Mouse (Mus musculus): ENCODE data around the gene Gm21973.

Gm21973 gene

GRCm38 (mm10) chr15:10325080-10325479 is at the start of gene Gm21973:
Gene Gm21973 (plus strand): TSS chr15:10325380.
- no peak for DNase-seq (ENCODE audit: low spot score)

DNA sequence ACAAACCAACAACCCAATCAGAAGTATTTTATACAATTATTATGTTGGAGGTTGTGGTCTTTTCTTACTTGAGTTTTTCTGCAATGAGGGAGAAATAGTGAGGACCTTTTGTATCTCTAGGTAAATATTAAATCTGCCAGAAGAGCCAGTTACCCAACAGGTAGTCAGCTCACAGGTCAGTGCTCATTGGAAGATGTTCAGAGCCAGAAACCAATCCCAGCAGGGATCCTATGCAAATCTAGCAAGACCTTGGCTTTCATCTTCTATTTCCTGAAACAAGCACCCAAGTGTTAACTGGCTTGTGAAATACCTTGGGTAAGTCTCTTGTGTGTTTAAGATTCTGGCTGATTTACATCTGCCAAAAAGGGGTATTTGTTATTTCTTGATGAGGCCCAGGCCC is 48.8 kb upstream of the Gm21973 start:
- DNase-seq (ENCODE audit: low spot score), result no peak

GRCm38 (mm10) chr15:10277461-10277860 is 47.7 kb upstream of the Gm21973 start:
- no peak for DNase-seq (ENCODE audit: low spot score)

- DNase-seq (ENCODE audit: low spot score), result no peak
Observed at GRCm38 (mm10) chr15:10281546-10281945, 43.6 kb upstream of the Gm21973 start.

- no peak for DNase-seq (ENCODE audit: low spot score)
Observed at GRCm38 (mm10) chr15:10283661-10284060, 41.5 kb upstream of the Gm21973 start.

DNA sequence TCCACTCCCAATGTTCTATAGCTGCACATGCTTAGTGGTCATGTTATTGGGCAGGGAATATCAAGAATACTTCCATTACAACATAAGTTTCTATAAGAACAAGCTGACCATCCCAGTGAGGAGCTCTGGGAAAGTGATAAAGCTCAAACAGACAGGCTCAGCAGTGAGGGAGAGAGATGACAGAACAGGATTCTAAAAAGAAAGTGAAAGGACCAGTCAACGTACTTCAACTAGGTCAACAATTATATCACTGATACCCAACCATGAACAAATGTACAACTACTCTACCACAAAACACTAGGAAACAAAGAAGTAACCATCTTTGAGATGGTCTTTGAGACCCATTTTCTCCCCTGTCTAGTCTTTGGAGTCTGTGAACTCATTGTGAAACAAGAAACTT is 28.6 kb upstream of the Gm21973 start:
- DNase-seq (ENCODE audit: low spot score), result no peak

GRCm38 (mm10) chr15:10298058-10298457 is 27.1 kb upstream of the Gm21973 start:
- DNase-seq (ENCODE audit: low spot score), result no peak

GRCm38 (mm10) chr15:10299467-10299866 is 25.7 kb upstream of the Gm21973 start:
- DNase-seq (ENCODE audit: low spot score), result no peak

GRCm38 (mm10) chr15:10306461-10306860 is 18.7 kb upstream of the Gm21973 start:
- no peak for DNase-seq (ENCODE audit: low spot score)

- DNase-seq (ENCODE audit: low spot score), result no peak
Observed at GRCm38 (mm10) chr15:10311826-10312225, 13.4 kb upstream of the Gm21973 start.

DNA sequence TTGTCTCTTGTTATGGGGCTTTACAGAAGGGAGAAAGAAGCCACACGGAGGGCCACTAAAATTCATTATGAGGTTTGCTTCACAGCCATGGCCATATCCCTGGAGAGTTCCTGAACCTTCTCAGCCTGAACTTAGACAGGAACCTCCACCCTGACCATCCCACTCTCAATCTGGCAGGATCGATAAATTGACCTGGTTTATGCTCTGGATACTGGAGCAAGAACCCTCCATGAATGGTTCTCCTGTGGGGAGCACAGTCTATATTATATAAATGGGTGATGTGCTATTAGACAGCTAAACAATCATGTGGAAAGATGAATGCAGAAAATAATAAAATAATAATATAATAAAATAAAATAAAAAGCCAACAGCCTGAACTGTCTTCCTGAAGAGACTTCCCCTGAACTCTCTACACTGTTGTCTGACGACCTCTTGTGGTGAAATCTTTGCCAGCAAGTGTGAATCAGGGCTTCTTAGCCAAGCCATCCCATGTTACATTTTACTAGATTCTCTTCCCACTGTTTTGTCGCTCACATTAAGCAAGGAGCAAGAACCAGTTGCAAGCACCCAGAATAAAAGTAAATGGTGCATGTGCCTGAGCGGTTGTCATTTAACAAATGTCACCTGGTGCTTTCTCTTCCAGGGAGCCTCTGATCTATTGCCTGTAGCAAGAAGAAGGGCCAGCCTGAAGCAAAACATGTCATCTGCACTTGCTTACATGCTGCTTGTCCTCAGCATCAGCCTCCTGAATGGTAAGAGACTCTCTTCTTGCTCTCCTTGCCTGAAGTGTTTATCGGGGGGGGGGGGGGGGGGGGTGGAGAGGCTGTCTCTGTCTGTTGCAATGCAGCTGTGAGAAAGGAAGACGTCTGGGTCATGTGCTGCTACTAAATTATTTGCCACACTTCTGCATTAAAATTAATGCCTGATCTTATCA is 11.4 kb upstream of the Gm21973 start:
- DNase-seq (ENCODE audit: low spot score), result peak; percentile 12

GRCm38 (mm10) chr15:10330626-10331025 is 5.4 kb downstream of the Gm21973 start:
- peak; percentile 62 for DNase-seq (ENCODE audit: low spot score)

GRCm38 (mm10) chr15:10332566-10332965 is 7.4 kb downstream of the Gm21973 start:
- no peak for DNase-seq (ENCODE audit: low spot score)

DNA sequence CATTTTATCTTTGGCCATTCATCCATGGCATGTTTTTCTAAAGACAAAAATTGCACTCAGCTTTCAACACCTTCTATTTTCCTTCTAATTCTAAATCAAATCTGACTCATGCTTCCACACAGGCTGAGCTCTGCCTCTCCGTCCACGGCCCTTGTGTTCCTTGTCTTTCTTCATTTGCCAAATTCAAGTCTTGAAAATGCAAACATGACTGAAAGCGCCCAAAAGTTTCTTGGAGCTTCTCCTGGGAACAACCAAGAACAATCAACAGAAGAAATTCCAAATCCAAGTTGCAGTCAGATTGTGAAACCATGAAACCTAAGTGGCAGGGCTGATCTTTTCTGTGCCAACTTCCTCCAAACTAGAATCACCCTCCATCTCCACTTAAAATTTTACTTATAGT is 13.4 kb downstream of the Gm21973 start:
- no peak for DNase-seq (ENCODE audit: low spot score)

GRCm38 (mm10) chr15:10347044-10347443 is 21.9 kb downstream of the Gm21973 start:
- DNase-seq (ENCODE audit: low spot score), result no peak

- DNase-seq (ENCODE audit: low spot score), result no peak
Observed at GRCm38 (mm10) chr15:10358039-10358948, 33.1 kb downstream of the Gm21973 start, which contains the start of gene Agxt2. Gene Agxt2 (plus strand): TSS chr15:10358532.

DNA sequence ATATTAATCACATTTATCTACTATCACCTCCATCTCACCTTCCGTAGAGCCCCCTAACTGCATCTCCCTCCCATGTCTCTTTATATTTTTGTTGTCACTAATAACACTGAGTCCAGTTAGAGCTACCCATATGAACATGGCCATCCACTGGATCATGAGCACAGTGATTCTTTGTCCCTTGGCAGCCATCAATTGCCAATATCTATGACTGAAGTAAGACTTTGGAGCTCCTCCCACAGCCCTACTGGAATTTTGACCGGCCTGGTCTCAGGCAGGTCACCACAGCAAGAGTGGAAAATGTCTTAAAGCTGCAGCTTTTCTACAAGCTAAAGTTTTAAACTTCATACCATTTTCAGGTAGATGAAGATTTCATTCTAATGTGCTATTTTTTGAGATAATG is 41.2 kb downstream of the Gm21973 start:
- no peak for DNase-seq (ENCODE audit: low spot score)

DNA sequence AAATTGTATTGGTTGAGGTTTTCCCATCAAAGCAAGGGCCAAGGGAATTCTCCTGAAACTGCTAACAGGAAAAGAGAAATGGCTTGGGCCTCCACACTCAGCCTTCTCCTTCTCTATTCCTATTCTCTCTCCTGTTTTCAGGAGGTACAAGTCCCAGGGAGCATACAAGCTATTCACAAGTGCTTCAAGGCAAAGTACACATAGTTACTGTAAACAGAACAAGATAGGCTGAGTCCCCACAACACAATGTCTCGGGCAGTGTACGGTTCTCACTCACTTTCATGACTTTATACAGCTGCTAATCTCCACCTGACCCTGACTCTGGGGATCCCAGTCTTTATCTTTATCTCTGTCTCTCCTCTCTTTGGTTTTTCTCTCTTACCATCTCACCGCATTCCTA is 50.2 kb downstream of the Gm21973 start:
- DNase-seq (ENCODE audit: low spot score), result peak; percentile 12

- no peak for DNase-seq (ENCODE audit: low spot score)
Observed at GRCm38 (mm10) chr15:10378338-10378959, 53.3 kb downstream of the Gm21973 start.

DNA sequence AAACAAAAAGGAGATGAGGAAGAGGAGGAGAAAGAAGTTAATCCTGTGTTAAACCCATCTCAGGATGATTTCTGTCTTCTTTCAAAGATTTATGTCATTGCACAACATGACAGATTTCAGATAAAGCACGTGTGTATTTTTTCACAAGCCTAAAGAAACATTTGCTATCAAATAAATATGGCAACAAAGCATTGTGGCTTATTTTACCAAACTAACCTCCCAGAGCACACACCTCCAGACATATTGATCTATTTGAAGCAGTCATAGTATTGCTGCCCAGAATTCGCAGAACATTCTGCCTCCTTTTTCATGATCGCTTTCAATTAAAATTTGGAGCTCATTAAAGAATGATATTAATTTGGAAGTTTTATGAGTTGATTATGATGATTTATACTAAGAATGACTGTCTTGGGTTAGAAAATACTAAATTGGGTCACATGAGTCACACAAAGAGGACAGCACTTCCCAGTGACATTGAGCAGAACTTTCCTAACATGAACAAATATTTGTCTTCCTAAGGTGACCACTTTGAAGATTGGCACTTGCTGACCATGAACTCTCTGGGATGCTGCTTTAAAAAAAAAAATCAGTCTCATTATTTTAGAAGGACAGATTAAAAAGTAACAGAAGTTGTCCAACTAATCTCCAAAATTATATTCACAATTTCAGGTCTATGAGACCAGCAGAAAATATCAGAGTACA is 54.7 kb downstream of the Gm21973 start:
- DNase-seq (ENCODE audit: low spot score), result no peak

GRCm38 (mm10) chr15:10387263-10387662 is 62.1 kb downstream of the Gm21973 start:
- DNase-seq (ENCODE audit: low spot score), result no peak

DNA sequence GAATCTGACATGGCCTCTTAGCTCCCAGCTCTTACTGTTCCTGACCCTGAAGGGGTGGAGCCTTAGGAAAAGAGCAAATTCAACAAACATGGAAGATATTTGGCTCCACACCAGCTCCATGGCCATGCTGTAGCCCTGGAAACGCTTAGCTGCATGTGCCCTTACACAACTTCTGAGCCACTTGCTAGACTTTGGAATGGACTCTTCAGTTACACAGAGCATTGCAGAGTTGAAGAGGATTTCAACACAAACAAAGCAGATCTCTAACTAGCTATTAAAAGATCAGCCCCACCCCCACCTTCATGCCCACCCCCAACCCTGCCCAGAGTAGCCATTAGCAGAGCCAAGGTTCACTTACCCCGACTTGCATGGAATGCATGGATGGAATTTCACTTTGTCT is 74.6 kb downstream of the Gm21973 start:
- DNase-seq (ENCODE audit: low spot score), result no peak
